Mouse (Mus musculus) kidney, adult 2 months (tissue): ENCODE data around the gene Pcbp2.

ENCODE experiments used
- CTCF ChIP-seq: fragments of 200-500 bp; conservative IDR thresholded peaks from 2 replicates; pipeline ENCODE4 v1.5.1; 2011; ENCODE audit warnings: low read depth, mild to moderate bottlenecking, control low read depth, low read length, moderate library complexity, mixed read lengths; ENCODE audit not compliant: insufficient read depth, insufficient read length
- POLR2A ChIP-seq: fragments of 200-500 bp; IDR thresholded peaks from one replicate; pipeline ENCODE4 v1.6.1; 2011; ENCODE audit warnings: low read depth, low read length, control low read depth

- TF ChIP-seq CTCF (no peak), POLR2A (no peak)
Observed at GRCm38 (mm10) chr15:102483136-102483535, 12.8 kb downstream of the Pcbp2 start.
